Mouse (Mus musculus): Measurements from ENCODE around the gene Trub2.

GRCm38 (mm10) chr2:29833796-29834195 is 45.5 kb upstream of the Trub2 start:
- TF ChIP-seq MAX (IDR thresholded peaks at IDR 0.05; ENCODE audit: low read length) (no peak), E2F4 (IDR thresholded peaks at IDR 0.05; ENCODE audit: borderline replicate concordance, low read depth, low read length) (no peak), ZNF384 (IDR thresholded peaks at IDR 0.05; ENCODE audit: low read depth, low read length) (no peak), GATA1 (IDR thresholded peaks at IDR 0.05; ENCODE audit: low read depth, low read length) (no peak), CTCF (IDR thresholded peaks at IDR 0.05 in 2 of 3, conservative IDR thresholded peaks at IDR 0.05 in 1 of 3; ENCODE audit: control insufficient read depth in 1 of 3, insufficient read depth in 1 of 3, low read depth in 2 of 3, low read length in 3 of 3, poor library complexity in 1 of 3, severe bottlenecking in 1 of 3) (no peak), TAL1 (IDR thresholded peaks at IDR 0.05; ENCODE audit: low read length) (no peak), ELF1 (IDR thresholded peaks at IDR 0.05; ENCODE audit: low read depth, low read length) (no peak)

Data from MEL (cell line).